Mouse (Mus musculus): ENCODE data around the gene Irx4. TPM values are rescaled to one million over a fixed set of nuclear protein-coding genes. Genes with fewer than 3 reads are reported as not detected.

The Irx4 gene
- not detected for total RNA-seq (2023)

GRCm38 (mm10) chr13:73260354-73261035 is at the start of gene Irx4:
Gene Irx4 (plus strand): TSS chr13:73260479.

Other genes starting within 250 kb of the Irx4 start
- 10 to 100 TPM; 19.8 to 27.5 TPM for gene Mrpl36, start 68.0 kb downstream of the Irx4 start, total RNA-seq (2023)
- gene Ndufs6, start 68.1 kb downstream of the Irx4 start, total RNA-seq (2023) = 10 to 100 TPM; 57.3 to 61.0 TPM
- 10 to 100 TPM; 48.8 to 62.9 TPM for gene Lpcat1, start 206.7 kb downstream of the Irx4 start, total RNA-seq (2023)

All from neutrophil, adult 83 days (primary cell).